Mouse (Mus musculus) kidney, adult 11 months (tissue): ENCODE measurements at regions not wholly inside any gene's neighbourhood (a gene's known extent, or its start where the extent isn't known, plus 50 kb on each side); places are given as distances from the start of the nearest gene placed in this dataset.
"Not testable (repeated sequence)": the region's sequence is repeated elsewhere in the genome, so short reads cannot be mapped to it uniquely, and the experiment has no call there.

Experiments used
- DNase-seq: peaks from one replicate; pipeline ENCODE4 v3.0.0; 2022

DNA sequence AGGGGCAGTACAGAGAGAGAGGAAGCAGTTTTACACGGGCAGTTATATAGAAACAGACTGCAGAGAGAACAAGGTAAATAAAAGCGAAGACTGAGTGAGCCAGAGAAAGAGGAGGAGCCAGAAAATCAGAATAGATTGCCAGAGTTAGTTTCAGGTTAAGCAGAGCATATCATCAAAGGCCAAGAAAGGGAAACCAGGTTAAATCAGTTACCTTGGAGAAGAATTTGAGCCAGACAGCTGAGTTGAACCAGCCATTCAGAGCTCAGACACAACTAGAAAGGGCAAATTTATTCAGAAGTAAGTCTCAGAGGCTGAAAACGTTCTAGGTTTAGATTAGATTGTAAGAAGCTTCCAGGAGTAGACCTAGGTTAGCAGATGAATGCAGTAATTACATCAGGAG is 858.6 kb downstream of the Adgrl3 start:
- DNase-seq = no peak

DNA sequence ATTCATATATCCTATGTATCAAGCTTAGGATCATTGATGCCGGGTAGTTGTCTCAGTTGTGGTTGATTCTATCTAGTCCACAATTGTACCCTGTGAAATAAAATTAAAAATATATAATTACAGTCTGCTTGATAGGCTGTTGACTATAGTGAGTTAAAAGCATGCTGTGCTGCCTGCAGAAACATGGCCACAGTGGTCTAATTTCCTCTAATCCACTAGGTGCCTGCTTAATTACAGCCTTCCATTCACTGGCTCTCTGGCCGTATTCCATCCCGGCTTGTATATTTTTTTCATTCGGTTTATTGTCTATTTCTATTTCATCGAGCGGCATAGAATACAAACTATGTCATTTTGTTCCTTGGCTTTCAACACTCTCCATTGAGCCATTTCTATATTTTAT is 873.4 kb downstream of the Adgrl3 start:
- no peak for DNase-seq

DNA sequence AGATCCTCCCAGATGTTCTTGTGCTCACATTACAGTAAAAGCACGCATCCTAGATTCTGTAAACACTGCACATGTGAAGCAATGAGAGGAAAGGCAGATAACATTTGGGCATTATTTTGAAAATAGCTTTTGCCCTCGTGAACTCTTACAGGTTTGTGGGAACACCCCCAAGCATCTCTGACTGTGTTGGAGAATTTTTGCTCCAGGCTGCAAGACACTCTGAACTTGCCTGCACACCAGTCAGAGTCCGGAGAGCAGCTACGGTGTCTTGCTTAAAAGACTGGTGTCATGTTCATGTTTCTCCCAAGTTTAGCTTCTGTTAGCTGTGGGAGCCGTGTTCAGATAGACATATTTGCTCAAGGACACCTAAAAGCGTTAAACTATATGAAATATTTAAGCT is 889.4 kb downstream of the Adgrl3 start:
- no peak for DNase-seq

DNA sequence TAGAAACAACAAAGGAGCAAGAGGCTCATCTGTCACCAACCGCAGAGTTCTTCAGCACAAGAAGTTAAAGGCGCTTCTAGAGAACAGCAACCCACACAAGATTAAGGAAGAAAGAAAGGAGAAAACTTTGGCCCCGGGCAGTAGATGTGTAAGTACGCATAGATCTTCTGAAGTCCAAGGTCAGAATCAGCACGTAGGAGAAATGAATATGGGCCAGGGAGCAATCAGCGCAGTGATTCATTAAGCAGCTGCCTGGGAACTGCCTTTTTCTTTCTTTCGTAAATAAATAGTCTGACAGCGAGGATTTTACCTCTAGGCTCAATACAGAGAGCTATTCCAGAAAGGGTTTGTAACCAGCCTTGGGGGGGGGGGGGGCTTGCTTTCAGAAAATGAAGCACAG is 890.0 kb downstream of the Adgrl3 start:
- DNase-seq = no peak

DNA sequence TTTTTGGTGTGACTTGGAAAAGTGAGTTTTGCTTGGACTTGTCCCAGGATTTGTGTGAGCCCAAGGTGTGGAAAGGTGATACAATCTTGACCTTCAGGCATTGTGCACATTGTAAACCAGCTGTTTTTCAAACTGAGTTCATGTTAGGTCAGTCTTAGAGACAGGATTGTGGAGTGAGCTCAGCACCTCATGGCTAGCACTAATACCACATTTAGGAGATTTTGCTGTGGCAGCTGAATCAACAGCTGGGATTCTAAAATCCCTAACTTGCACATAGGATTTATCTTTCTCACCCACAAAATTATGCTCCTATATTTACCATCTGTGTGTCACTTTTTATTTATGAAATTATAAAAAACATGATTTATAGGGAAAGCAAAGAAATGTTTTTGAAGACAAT is 896.7 kb downstream of the Adgrl3 start:
- DNase-seq = no peak

DNA sequence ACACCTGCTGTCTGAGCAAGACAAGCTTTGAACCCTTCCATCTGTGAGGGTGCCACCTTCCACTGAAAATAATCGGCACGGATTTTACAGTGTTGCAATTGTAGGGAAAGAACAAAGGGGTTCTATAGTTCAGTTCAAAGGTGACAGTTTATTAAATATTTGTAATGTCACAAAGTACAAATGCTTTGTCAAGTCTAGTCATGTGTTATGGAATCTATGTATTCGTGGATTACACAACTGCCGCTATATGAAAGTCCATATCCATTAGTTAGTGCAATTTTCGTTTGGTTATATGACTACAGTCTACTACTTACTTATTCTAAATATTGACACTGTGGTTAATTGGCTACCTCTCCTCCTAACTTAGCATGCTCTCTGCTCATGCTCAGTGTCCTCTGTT is 920.9 kb downstream of the Adgrl3 start:
- DNase-seq = no peak

DNA sequence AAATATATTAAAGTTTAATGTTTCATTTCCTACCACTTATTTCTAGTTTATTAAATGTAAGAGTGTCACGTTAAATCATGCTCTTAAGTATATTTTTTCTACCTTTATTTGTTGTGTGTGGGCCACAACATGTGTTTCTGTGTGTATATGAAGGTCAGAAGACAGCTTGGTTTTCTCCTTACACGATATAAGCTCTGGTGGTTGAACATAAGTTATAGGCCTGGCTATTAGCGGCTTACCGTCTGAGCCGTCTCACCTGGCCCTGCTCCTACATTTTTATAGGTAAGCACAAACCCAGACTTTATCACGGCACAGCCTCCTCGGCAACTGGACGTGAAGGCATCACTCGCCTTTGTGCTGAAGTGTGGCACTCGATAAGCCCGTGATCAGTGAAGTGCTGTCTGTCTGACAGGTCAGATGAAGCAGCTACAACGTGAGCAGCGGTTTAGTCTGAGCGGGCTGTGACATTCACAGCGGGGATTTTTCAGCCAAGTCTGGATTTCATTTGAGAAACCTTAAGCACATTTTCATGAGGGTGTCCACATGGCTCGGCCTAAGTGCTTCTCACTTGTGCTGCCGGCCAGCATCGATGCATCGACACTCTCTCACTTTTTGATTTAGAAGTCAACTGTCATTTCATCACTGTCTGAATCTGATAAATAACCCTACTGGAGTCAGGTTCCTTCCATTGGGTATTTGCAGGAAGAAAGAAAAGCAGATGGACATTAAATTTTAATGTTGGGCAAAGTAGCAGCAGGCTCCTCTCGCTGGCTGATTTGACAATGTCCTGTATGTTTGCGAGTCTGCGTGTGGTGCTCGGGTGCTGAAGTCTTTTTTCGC is 950.0 kb downstream of the Adgrl3 start:
- no peak for DNase-seq

DNA sequence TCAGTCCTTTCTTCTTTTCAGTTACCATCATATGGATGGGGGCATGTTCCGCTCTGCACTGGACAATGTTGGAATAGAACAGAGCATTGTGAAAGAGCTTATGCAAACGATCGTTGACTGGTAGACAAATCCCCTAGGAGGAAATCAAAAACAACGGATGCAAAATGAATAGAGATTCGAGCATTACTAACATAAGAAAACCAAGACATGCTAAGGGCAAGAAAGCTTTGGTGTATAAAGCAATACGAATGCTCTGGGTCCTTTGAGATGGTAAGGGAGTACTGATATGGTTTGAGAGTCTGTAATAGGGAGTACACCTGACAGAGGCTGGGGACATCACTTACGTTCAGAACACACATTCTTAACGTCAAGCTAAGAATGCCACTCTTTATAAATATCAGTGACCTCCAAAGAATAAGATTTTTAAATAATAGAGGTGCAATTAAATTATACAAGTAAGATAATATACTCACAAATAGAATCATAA is 950.6 kb downstream of the Adgrl3 start:
- no peak for DNase-seq

DNA sequence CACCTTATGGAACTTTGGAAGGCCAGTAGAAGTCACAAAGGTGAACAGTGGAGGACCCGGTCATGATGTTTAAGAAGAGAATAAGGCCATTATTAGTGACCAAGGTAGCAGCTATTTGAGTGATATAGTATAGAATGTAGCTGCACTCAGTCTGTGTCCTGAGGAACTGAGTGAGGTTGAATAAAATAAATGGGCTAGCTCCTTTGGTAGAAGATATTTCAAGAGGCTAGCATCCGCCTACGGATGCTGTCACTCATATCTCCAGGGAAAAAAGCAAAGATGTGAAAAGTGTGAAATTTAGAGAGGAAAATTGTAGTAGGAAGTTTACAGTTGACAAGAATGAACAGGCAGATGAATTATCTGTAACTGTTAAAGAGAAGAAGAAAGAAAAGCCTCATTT is 956.6 kb downstream of the Adgrl3 start:
- no peak for DNase-seq

DNA sequence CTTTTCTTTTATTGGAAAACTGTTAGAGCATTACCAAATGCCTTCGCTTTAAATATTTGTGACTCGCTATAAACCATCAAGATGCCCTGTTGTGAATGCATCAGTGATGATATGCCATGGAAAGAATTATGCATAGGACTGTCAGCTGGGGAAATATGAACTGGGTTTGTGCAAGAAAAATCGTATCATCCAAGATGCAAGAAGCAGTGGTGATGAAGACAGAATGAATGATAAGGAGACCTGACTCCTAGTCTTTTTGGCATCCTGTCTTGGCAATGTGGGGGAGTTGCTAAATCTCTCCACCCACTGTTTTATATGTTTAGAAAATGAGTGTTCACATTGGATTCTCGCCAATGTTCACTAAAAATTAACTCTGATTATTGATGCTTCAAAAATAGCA is 963.4 kb downstream of the Adgrl3 start:
- no peak for DNase-seq

DNA sequence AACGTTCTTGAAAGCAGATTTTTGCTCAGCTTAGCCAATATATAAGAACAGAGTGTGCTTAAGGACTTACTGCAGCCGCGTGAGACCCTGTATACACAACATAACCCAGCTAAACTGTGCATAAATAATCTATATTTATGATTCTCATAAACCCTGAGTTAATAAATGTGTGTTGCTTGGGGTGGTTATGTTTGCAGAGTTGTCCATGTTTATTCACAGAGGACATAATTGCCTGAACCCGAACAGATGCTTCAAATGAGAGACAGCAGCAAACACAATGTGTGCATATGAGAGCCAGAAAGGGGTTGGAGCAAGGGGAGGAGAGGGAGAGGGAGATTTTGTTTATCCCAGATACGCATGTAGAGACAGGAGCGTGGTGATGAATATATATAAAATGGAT is 968.1 kb downstream of the Adgrl3 start:
- DNase-seq = no peak

DNA sequence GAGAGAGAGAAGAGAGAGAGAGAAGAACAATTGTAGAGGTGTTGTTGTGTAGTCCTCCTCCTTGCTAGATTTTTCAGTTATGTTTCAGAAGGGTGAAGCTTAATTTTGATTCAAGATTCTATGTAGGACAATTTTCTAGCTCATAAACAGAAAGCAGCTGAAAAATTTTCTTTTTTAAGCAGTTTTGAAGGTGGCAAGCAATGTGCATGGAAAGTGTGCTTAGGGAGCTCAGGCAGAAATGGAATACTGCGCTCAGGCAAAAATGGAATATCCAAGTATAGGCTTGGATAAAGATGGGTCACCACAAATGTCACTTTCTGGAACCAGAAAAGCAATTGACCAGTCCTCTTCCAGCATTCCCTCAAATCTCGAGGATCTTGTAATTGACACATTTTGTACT is 988.0 kb downstream of the Adgrl3 start:
- no peak for DNase-seq

DNA sequence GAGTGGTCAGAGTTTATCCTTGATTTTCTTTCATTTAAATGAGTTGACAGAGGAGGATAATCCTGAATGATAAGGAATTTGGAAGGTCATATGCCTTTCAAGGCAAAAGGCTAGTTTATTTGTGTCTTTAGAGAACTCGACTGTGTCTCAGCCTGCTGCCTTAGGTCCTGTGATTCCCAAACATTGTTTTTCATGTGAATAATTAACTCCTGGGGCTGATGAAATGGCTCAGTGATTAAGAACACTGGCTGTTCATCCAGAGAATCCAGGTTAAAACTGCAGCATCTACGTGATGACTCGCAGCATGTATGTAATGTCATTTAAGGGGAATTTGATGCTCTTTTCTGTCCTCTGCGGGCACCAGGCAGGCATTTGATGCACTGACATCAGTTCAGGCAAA is 1004.2 kb downstream of the Adgrl3 start:
- DNase-seq = no peak

DNA sequence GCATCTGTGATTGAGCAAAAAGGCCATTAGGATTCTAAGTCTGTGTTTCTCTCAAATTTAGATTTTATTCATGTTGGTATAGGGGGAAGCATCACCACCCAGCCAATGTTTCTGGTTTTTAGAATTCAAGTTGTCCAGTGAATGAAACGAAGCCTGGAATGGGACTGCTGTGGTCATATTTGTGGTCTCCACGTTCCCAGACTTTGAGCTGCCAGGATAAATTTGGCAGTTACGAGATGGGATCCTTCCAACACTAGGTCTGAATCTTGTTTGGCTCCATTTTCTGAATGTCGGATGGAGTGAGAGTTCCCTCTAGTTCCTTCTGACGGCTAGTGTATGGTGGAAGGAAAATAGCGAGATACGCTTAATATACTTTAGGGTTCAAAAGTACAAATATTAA is 1014.8 kb downstream of the Adgrl3 start:
- no peak for DNase-seq

DNA sequence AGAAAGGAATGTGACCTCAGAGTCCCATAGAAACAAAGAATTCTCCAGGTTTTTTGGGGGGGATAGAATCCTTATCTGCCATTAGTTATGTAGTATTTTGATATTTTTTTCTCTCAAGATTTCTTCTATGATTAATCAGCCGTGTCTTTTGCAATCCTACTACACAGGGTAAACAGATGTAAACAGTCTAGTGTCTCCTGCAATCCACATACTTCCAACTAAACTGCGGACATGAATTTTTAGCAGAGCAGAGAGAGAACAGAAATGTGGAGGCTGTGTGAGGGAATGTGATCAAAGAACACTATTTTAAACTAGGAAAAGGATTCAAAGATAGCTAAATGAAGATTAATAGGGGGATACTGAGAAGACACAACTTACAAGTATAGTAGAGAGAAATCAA is 1026.2 kb downstream of the Adgrl3 start:
- DNase-seq = no peak

DNA sequence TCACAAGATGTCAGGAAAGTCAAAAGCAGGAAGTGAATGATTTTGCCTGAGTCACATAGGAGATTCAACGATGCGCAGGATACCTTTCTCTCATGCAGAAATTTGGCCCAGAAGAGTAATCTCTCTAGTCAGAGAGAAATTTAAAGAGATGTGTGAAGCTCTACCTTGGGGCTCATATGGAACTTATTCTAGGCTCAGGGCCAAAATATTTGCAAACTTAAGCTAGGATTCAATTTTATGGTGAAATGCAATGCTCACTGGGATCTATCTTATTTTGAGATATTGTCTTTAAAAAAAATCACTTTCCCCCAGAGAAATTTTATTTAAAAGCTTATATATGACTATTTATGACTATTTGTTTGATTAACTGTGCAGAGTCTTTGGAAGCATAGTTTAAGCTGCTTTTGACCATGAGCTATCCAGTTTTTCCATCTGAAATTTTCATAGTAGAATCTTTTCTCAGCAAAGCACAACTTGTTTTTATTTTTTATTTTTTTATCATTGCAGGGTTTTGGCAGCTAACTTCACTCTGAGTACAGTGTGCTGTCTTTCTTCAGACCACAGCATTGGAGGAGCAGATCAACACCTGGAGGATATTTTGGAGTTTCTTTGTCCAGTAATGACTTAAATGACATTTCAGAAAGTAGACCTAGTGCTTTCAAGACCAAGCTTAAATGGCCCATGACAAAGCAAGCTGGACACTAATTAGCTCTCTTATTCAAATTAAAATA is 1039.3 kb downstream of the Adgrl3 start:
- DNase-seq = no peak

DNA sequence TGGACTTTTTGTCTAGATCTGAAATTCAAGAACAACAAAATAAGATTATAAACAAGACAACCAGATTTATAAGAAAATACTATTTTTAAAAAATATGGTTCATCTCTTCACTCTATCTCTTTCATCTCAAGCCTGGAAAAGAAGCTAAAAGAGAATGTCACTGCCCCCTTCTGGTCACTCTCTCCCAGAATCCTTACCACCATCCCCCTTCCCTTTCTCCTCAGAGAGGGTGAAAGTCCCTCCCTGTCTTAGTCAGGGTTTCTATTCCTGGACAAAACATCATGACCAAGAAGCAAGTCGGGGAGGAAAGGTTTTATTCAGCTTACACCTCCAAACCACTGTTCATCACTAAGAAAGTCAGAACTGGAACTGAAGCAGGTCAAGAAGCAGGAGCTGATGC is 1040.7 kb downstream of the Adgrl3 start:
- no peak for DNase-seq

DNA sequence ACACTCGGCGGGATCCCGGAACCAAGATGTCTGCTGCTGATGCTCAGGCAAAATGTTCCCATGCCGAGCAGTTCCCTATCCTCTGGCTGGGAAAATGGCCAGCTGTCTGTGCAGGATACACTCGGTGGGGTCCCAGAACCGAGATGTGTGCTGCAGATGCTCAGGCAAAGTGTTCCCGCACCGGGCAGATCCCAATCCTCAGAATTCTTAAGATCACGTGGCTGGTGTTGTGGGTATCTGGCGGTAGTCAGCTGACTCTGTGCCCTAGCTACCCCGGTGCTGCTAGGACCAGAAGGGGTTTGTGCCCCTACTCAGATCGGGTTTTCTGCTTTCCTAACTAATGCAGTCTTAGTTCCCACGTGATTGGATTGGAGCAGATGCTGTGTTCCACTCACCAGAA is 1049.3 kb downstream of the Adgrl3 start:
- not testable (repeated sequence) for DNase-seq

DNA sequence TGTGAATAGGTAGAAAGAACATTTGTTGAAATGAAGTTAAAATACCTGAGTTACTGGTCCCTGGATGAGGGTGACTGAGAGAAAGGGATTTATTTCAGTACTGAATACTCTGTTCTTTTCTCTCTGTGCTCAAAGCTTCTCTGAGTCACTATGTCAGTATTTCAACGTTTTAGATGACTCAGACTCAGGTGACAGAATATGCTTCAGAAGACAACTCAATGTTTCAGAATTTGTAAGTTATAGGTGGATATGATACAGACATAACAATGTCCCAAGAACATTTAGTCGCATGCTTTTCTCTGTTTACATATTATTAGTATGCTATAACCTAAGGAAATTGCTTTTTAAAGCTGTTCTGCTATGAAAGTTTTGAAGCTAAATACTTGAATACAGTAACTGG is 1069.5 kb downstream of the Adgrl3 start:
- DNase-seq = no peak

DNA sequence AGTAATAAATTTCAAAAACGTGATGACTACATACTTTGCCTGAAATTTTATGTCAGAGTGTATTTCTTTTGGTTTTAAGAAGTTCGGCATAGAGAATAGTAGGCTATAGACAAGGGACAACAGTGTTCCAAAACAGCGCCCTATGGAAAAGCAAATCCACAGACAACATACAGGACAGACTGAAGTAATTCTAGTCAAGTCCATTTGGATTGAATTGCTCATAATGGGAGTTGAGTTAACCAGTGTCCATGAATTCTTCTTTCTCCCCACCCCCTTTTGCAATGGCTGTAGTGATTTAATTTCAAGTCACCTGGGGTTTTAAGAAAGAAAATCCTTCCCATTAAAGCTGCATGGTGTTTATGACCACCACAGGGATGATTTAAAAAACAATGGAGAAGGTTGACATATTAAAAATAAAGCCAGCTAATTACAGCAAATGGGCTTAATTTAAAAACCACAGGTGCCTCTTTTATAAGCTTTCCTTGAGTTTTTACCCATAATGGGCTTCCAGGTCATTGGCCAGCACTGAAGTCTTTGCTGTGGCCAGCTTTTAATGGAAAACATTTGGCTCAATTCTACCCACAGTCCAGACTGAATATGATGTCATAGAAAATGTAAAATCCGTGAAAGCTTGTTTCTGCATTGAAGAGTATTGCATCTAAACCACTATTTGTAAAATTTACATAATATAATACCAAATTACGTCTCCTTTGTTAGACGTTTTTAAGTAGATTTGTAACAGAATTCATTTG is 1083.3 kb downstream of the Adgrl3 start:
- DNase-seq = no peak

DNA sequence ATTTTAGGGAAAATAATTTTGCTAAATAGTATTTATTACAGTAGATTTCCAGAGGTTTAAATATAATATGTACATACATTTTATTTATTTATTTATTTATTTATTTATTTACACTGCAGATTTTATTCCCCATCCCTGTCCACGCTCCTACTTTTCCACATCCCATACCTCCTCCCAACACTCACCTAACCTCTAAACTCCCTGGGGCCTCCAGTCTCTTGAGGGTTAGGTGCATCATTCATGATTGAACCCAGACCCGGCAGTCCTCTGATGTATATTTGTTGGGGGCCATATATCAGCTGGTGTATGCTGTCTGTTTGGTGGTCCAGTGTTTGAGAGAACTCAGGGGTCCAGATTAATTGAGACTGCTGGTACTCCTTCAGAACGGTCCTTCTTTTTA is 1083.9 kb downstream of the Adgrl3 start:
- no peak for DNase-seq

DNA sequence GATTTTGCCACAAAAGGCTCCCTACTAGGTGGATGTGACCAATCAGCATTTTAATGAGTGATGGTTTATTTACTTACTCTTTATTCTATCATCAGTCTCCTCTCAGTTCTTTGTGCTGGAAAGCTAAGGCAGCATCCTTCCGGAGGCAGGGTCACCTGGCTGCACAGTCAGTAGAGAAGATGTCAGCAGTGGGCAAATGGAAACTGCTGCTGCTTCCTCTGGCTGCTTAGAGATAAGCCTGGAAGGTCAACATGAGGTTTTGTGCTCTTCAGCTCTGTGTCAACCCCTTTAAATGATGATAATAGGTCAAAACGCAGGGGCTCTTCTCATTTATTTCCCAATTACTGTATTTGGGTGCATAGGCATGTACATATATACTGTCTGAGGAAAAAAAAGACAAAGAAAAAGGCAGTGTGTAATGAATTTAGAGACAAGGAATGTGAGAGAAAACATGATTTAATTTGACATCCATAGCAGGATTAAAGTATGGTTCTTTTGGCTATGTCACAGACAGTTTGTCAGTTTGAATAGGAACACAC is 1106.1 kb downstream of the Adgrl3 start:
- no peak for DNase-seq

DNA sequence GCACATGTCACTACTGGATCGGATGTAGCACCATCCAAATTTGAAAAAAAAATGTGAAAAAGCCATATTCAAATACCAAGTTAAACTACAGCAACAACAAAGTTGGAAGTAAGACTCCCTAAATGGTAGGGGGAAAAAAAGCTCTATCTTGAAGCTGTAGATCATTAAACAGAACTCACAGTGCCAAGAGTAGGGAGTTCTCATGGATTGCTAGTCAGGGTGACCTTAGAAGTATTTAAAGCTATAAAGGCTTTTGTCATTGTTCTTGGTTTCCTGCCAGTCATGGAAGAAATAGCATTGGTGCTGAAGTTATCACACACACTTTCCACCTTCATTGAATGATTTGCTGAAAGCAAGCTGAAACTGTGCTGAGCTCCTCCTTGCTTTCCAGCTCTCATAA is 1122.1 kb downstream of the Adgrl3 start:
- peak; percentile 17 for DNase-seq
